Mouse (Mus musculus): ENCODE results near the gene Nobox. TPM values are rescaled to one million over a fixed set of nuclear protein-coding genes. Genes with fewer than 3 reads are reported as not detected.

Nobox gene
- polyA plus RNA-seq, 1 experiment from 2014 or later: not detected

GRCm38 (mm10) chr6:43293175-43293574 is 16.2 kb downstream of the Nobox start:
- no peak overlapping the region for H3K4me3 ChIP-seq (replicated peaks; ENCODE audit: low read depth, low read length)
- no peak overlapping the region for H3K9ac ChIP-seq (replicated peaks; ENCODE audit: low read length)
- WGBS: 80% methylated on average over 7 of the region's 7 CpGs
- no peaks in the 10 kb centered on the region for H3K27me3 ChIP-seq (ENCODE audit: control insufficient read depth, insufficient read depth, low read length)
- H3K4me2 ChIP-seq (ENCODE audit: low read length): no peak overlapping the region
- DNase-seq (no peak), ATAC-seq (ENCODE audit: low FRiP score, low TSS enrichment) (no peak)
- H3K9me3 ChIP-seq (ENCODE audit: control insufficient read depth, low read length): no peaks in the 10 kb centered on the region
- no peak overlapping the region for H3K27ac ChIP-seq (replicated peaks; ENCODE audit: low read depth, low read length)
- H3K36me3 ChIP-seq (ENCODE audit: control insufficient read depth, insufficient read depth, low read length): no peaks in the 10 kb centered on the region
- peaks cover 6% of the 10 kb centered on the region; the same call in 1 of the 2 replicates for H3K4me1 ChIP-seq (ENCODE audit: control insufficient read depth, insufficient read depth, low read length)

DNA sequence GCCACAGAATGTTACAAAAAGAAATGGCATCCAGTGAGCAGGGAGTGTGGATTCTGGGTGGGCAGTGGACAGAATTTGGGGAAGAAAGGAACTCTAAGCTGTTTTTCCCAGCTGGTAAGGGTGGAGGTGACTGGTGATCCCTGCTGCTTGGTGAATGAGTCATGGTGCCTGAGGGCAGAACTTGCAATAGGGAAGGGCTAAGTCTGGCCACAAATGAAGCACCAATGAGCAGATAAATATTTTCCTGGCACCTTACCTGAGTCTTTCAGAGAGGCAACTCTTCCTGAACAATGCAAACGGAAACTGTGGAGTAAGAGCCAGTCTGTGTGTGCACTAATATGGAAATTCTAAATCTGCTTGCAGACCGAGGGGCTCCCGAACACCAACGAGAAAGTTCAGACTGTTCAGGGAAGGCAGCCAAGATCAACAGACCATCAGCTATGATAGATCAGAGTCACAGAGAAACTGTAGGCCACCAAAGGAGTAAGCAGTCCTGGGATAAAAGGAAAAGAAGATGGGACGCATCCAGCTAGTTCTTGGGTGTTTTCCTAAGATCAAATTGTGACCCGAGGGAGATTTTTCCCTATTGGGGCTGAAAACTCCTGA is 16.8 kb downstream of the Nobox start:
- H3K27ac ChIP-seq (replicated peaks; ENCODE audit: low read depth, low read length): no peak overlapping the region
- no peak for DNase-seq
- no peak overlapping the region for H3K4me2 ChIP-seq (ENCODE audit: low read length)
- ATAC-seq (ENCODE audit: low FRiP score, low TSS enrichment): no peak
- no peaks in the 10 kb centered on the region for H3K36me3 ChIP-seq (ENCODE audit: control insufficient read depth, insufficient read depth, low read length)
- H3K4me1 ChIP-seq (ENCODE audit: control insufficient read depth, insufficient read depth, low read length): peaks cover 3% of the 10 kb centered on the region; the same call in 1 of the 2 replicates
- H3K9me3 ChIP-seq (ENCODE audit: control insufficient read depth, low read length): no peaks in the 10 kb centered on the region
- 80% methylated on average over 6 of the region's 6 CpGs for WGBS
- no peak overlapping the region for H3K4me3 ChIP-seq (replicated peaks; ENCODE audit: low read depth, low read length)
- H3K9ac ChIP-seq (replicated peaks; ENCODE audit: low read length): no peak overlapping the region
- H3K27me3 ChIP-seq (ENCODE audit: control insufficient read depth, insufficient read depth, low read length): no peaks in the 10 kb centered on the region

GRCm38 (mm10) chr6:43292041-43292440 is 17.3 kb downstream of the Nobox start:
- Histone ChIP-seq H3K27me3 (ENCODE audit: control insufficient read depth, insufficient read depth, low read length) (no peaks in the 10 kb centered on the region), H3K9me3 (ENCODE audit: control insufficient read depth, low read length) (no peaks in the 10 kb centered on the region), H3K4me2 (ENCODE audit: low read length) (no peak overlapping the region), H3K9ac (replicated peaks; ENCODE audit: low read length) (no peak overlapping the region), H3K36me3 (ENCODE audit: control insufficient read depth, insufficient read depth, low read length) (no peaks in the 10 kb centered on the region), H3K27ac (replicated peaks; ENCODE audit: low read depth, low read length) (no peak overlapping the region), H3K4me1 (ENCODE audit: control insufficient read depth, insufficient read depth, low read length) (no peaks in the 10 kb centered on the region), H3K4me3 (replicated peaks; ENCODE audit: low read depth, low read length) (no peak overlapping the region)
- DNase-seq (no peak), ATAC-seq (ENCODE audit: low FRiP score, low TSS enrichment) (no peak)
- 79% methylated on average over 3 of the region's 3 CpGs for WGBS

DNA sequence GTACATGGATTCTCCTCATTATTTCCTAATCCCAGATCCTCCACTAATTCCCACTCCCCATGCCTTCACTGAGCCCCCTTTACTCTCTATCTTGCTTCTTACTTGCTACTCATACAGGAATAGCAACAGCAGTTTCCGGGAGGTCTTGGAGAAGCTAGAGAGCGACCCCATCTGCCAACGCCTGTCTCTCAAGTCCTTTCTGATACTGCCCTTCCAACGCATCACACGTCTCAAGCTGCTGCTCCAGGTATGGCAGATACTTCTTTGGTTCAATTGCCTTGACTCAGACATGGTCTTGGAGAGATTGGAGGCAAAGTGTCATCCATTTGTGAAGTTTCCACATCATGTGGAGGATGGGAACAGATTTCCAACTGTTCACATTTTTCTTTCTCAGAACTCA is 28.9 kb downstream of the Nobox start:
- no peaks in the 10 kb centered on the region for H3K27me3 ChIP-seq (ENCODE audit: control insufficient read depth, insufficient read depth, low read length)
- H3K4me1 ChIP-seq (ENCODE audit: control insufficient read depth, insufficient read depth, low read length): no peaks in the 10 kb centered on the region
- H3K4me3 ChIP-seq (replicated peaks; ENCODE audit: low read depth, low read length): no peak overlapping the region
- ATAC-seq (ENCODE audit: low FRiP score, low TSS enrichment) (no peak), DNase-seq (no peak)
- no peak overlapping the region for H3K4me2 ChIP-seq (ENCODE audit: low read length)
- no peaks in the 10 kb centered on the region for H3K9me3 ChIP-seq (ENCODE audit: control insufficient read depth, low read length)
- H3K36me3 ChIP-seq (ENCODE audit: control insufficient read depth, insufficient read depth, low read length): no peaks in the 10 kb centered on the region
- WGBS: 95% methylated on average over 5 of the region's 5 CpGs
- no peak overlapping the region for H3K9ac ChIP-seq (replicated peaks; ENCODE audit: low read length)
- no peak overlapping the region for H3K27ac ChIP-seq (replicated peaks; ENCODE audit: low read depth, low read length)

DNA sequence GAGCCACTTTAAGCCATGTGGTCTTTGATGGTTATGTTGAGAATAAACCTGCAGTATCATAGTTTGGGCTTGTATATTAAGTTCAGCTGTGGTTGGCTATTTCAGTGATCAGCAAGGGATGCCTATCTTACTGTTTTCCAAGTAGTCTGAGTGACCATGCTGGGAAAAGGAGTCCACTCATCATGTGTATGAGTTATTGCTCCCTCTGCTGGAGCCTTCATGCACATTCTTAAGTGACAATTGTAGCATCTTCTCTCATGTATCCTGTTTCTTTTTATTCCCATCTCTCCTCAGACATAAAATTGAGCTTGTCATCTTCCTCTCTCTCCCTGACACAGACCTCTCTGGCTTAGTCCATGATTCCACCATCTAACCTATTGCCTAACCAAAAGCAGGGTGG is 31.1 kb downstream of the Nobox start:
- ATAC-seq (ENCODE audit: low FRiP score, low TSS enrichment) (no peak), DNase-seq (peak; percentile 33)
- Histone ChIP-seq H3K9me3 (ENCODE audit: control insufficient read depth, low read length) (no peaks in the 10 kb centered on the region), H3K27me3 (ENCODE audit: control insufficient read depth, insufficient read depth, low read length) (no peaks in the 10 kb centered on the region), H3K27ac (replicated peaks; ENCODE audit: low read depth, low read length) (no peak overlapping the region), H3K4me3 (replicated peaks; ENCODE audit: low read depth, low read length) (no peak overlapping the region), H3K9ac (replicated peaks; ENCODE audit: low read length) (no peak overlapping the region), H3K4me2 (ENCODE audit: low read length) (no peak overlapping the region), H3K36me3 (ENCODE audit: control insufficient read depth, insufficient read depth, low read length) (no peaks in the 10 kb centered on the region), H3K4me1 (ENCODE audit: control insufficient read depth, insufficient read depth, low read length) (no peaks in the 10 kb centered on the region)

DNA sequence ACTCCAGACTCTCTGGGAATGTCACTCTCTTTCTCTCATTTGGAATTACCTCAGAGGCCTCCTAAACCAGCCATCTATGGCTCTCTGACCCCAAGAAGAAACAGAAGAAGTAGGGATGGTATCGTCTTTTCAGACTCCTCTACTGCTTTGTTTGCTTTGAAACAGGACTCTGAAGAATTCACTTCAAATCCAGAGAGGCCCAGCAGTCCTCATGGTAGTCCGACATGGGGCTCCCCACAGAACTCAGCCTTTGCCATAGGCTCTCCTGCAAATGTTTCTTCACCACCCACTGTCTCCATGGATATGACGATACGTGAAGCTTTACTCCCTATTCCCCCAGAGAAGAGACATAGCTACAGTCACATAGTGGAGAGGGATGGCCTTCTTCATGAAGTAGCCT is 35.2 kb downstream of the Nobox start:
- no peak overlapping the region for H3K9ac ChIP-seq (replicated peaks; ENCODE audit: low read length)
- no peaks in the 10 kb centered on the region for H3K36me3 ChIP-seq (ENCODE audit: control insufficient read depth, insufficient read depth, low read length)
- no peaks in the 10 kb centered on the region for H3K4me1 ChIP-seq (ENCODE audit: control insufficient read depth, insufficient read depth, low read length)
- H3K9me3 ChIP-seq (ENCODE audit: control insufficient read depth, low read length): no peaks in the 10 kb centered on the region
- no peak overlapping the region for H3K4me2 ChIP-seq (ENCODE audit: low read length)
- DNase-seq (no peak), ATAC-seq (ENCODE audit: low FRiP score, low TSS enrichment) (no peak)
- no peak overlapping the region for H3K4me3 ChIP-seq (replicated peaks; ENCODE audit: low read depth, low read length)
- H3K27me3 ChIP-seq (ENCODE audit: control insufficient read depth, insufficient read depth, low read length): no peaks in the 10 kb centered on the region
- WGBS: 90% methylated on average over 4 of the region's 4 CpGs
- no peak overlapping the region for H3K27ac ChIP-seq (replicated peaks; ENCODE audit: low read depth, low read length)

DNA sequence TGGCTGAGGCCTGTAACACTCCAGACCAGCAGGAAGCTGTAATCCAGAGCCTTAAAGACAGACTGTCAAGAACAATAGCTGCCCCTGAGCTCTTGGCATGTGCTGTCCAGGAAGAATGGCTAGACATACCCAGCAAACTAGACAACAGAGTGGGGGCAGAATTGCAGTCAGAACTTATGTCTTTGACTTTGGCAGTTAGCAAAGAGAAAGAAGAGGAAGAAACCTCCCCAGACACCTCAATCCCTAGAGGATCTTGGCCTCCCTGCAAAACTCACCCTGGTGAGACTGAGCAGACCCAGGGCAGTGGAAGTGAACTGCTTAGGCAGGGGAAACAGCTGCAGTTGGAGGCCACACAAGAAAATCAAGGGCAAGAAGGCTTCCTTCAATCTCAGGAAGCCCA is 36.8 kb downstream of the Nobox start:
- H3K36me3 ChIP-seq (ENCODE audit: control insufficient read depth, insufficient read depth, low read length): no peaks in the 10 kb centered on the region
- no peak overlapping the region for H3K9ac ChIP-seq (replicated peaks; ENCODE audit: low read length)
- ATAC-seq (ENCODE audit: low FRiP score, low TSS enrichment): no peak
- H3K4me2 ChIP-seq (ENCODE audit: low read length): no peak overlapping the region
- H3K4me1 ChIP-seq (ENCODE audit: control insufficient read depth, insufficient read depth, low read length): no peaks in the 10 kb centered on the region
- H3K9me3 ChIP-seq (ENCODE audit: control insufficient read depth, low read length): no peaks in the 10 kb centered on the region
- H3K27ac ChIP-seq (replicated peaks; ENCODE audit: low read depth, low read length): no peak overlapping the region
- DNase-seq: no peak
- no peak overlapping the region for H3K4me3 ChIP-seq (replicated peaks; ENCODE audit: low read depth, low read length)
- H3K27me3 ChIP-seq (ENCODE audit: control insufficient read depth, insufficient read depth, low read length): no peaks in the 10 kb centered on the region

DNA sequence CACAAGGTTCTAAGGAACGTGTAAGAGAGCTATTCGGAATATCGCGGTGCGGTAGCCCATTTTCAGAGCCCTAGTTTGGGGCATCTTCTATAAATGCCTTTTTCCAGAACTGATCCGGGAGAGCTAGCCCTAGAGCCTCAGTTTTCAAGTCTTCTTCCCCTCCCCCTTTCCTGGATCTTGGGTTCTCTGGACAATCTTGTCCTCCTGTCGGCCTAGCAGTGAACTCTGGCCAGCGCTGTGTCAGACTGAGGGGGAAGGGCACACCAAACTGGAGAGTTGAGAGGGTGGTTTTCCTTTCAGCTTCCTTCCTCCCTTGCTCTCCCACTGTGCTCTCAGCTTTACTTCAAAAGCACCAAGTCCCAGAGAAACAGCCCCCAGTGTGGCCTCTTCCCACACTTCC is 43.0 kb downstream of the Nobox start:
- no peaks in the 10 kb centered on the region for H3K9me3 ChIP-seq (ENCODE audit: control insufficient read depth, low read length)
- no peak overlapping the region; the same call in 1 of the 2 replicates for H3K9ac ChIP-seq (replicated peaks; ENCODE audit: low read length)
- 9% methylated on average over 8 of the region's 8 CpGs for WGBS
- ATAC-seq (ENCODE audit: low FRiP score, low TSS enrichment): peak; percentile 7; the same call in 1 of the 2 replicates
- H3K4me3 ChIP-seq (replicated peaks; ENCODE audit: low read depth, low read length): peak overlapping the region; percentile 46; the same call in 1 of the 2 replicates
- peaks cover 23% of the 10 kb centered on the region; the same call in 1 of the 2 replicates for H3K27me3 ChIP-seq (ENCODE audit: control insufficient read depth, insufficient read depth, low read length)
- no peak overlapping the region for H3K27ac ChIP-seq (replicated peaks; ENCODE audit: low read depth, low read length)
- H3K4me1 ChIP-seq (ENCODE audit: control insufficient read depth, insufficient read depth, low read length): peaks cover 13% of the 10 kb centered on the region
- H3K4me2 ChIP-seq (ENCODE audit: low read length): peak overlapping the region; percentile 87
- DNase-seq: peak; percentile 35
- H3K36me3 ChIP-seq (ENCODE audit: control insufficient read depth, insufficient read depth, low read length): no peaks in the 10 kb centered on the region

- Histone ChIP-seq H3K9me3 (ENCODE audit: control insufficient read depth, low read length) (no peaks in the 10 kb centered on the region), H3K27me3 (ENCODE audit: control insufficient read depth, insufficient read depth, low read length) (peaks cover 23% of the 10 kb centered on the region; the same call in 1 of the 2 replicates), H3K4me1 (ENCODE audit: control insufficient read depth, insufficient read depth, low read length) (peaks cover 13% of the 10 kb centered on the region), H3K4me3 (replicated peaks; ENCODE audit: low read depth, low read length) (peak within 1 kb of the TSS; percentile 46), H3K4me2 (ENCODE audit: low read length) (peak within 1 kb of the TSS; percentile 87), H3K9ac (replicated peaks; ENCODE audit: low read length) (peak within 1 kb of the TSS; percentile 40; the same call in 1 of the 2 replicates), H3K36me3 (ENCODE audit: control insufficient read depth, insufficient read depth, low read length) (no peaks in the 10 kb centered on the region), H3K27ac (replicated peaks; ENCODE audit: low read depth, low read length) (no peak within 1 kb of the TSS)
- DNase-seq (peak; percentile 34), ATAC-seq (ENCODE audit: low FRiP score, low TSS enrichment) (peak; percentile 77)
- WGBS: 1% methylated on average over 47 of the region's 48 CpGs
Measured at GRCm38 (mm10) chr6:43265363-43266041, 43.9 kb downstream of the Nobox start, which contains the start of gene Arhgef5. Gene Arhgef5, plus strand, starts transcription at chr6:43265582.
